Mouse (Mus musculus) embryonic facial prominence, embryonic 14.5 days (tissue): ENCODE measurements around the gene Mocs3. TPM values are rescaled to one million over a fixed set of nuclear protein-coding genes. Genes with fewer than 3 reads are reported as not detected.

ENCODE experiments used
- ATAC-seq: fragments of 200-750 bp; cut with Nextera tagmentation; 2 replicates; pipeline ENCODE4 v1.8.0; 2017; ENCODE audit warnings: low read depth, moderate number of reproducible peaks, moderate TSS enrichment
- DNase-seq: peaks from one replicate; pipeline ENCODE4 v3.0.0-alpha.2; 2015; ENCODE audit warnings: low spot score
- H3K27ac ChIP-seq: fragments of 300-500 bp; sonication (generic); replicated peaks from 2 replicates; pipeline ENCODE4 v1.5.1; 2014; ENCODE audit warnings: low read depth, mild to moderate bottlenecking, low read length, moderate library complexity
- H3K27me3 ChIP-seq: fragments of 300-500 bp; sonication (generic); replicated peaks from 2 replicates; pipeline ENCODE4 v1.6.1; 2014; ENCODE audit warnings: low read length; ENCODE audit not compliant: control insufficient read depth, insufficient read depth
- H3K36me3 ChIP-seq: fragments of 300-500 bp; sonication (generic); 2 replicates; pipeline ENCODE4 v1.6.1; 2014; ENCODE audit warnings: low read length, mixed read lengths; ENCODE audit not compliant: control insufficient read depth, insufficient read depth
- H3K4me1 ChIP-seq: fragments of 300-500 bp; sonication (generic); 2 replicates; pipeline ENCODE4 v1.6.1; 2014; ENCODE audit warnings: antibody characterized with exemption, low read length; ENCODE audit not compliant: control insufficient read depth, insufficient read depth
- H3K4me2 ChIP-seq: fragments of 300-500 bp; sonication (generic); 2 replicates; pipeline ENCODE4 v1.6.1; 2014; ENCODE audit warnings: low read depth, mild to moderate bottlenecking, low read length, moderate library complexity, mixed read lengths
- H3K4me3 ChIP-seq: fragments of 300-500 bp; sonication (generic); 2 replicates; pipeline ENCODE4 v1.5.1; 2014; ENCODE audit warnings: low read depth, mild to moderate bottlenecking, low read length
- H3K9ac ChIP-seq: fragments of 300-500 bp; sonication (generic); 2 replicates; pipeline ENCODE4 v1.6.1; 2014; ENCODE audit warnings: low read depth, mild to moderate bottlenecking, low read length, moderate library complexity, mixed read lengths
- H3K9me3 ChIP-seq: fragments of 300-500 bp; sonication (generic); 2 replicates; pipeline ENCODE4 v1.6.1; 2016; ENCODE audit warnings: low read length; ENCODE audit not compliant: control insufficient read depth
- WGBS: fragments of 180-500 bp; shearing (Covaris S2); extraction: QIAGEN DNeasy Blood & Tissue Kit; methylation state at CpG from one replicate; pipeline ENCODE4 v1.1.7; 2014; 5-methylcytosine and 5-hydroxymethylcytosine counted together
- polyA plus RNA-seq: library from polyadenylated mRNA; unstranded; fragments of >200 nt; fragmentation: Nextera tagmentation; extraction: Ambion mirVana; gene quantifications from 2 replicates; pipeline ENCODE4 v1.2.1, GENCODE M21; 2014

The Mocs3 gene
- polyA plus RNA-seq, 1 experiment from 2014 or later, result 8.8 TPM

DNA sequence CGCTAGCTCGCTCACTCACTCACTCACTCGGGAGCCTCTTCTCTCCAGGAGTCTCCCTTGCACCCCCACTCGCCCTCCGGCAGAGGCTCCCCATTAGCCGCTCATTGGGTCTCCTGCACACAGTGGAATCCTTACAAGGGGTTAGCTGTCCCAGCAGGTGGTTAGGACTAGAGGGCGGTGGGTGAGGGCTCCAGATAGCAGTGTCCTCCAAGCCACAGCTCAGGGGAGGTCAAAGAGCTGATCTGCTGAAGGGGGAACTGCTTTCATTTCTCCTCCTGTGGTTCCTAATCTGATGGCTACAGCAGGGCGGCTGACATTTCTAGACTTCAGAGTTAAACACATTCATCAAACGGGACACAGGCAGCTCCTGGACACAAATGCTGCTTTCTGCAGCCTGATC, 43.0 kb downstream of the Mocs3 start:
- no peak overlapping the region for H3K4me3 ChIP-seq
- no peak overlapping the region for H3K27ac ChIP-seq
- 35% methylated on average over 9 of the region's 9 CpGs for WGBS
- H3K36me3 ChIP-seq, result no peaks in the 10 kb centered on the region
- H3K4me2 ChIP-seq, result no peak overlapping the region
- H3K9ac ChIP-seq, result no peak overlapping the region
- H3K9me3 ChIP-seq, result no peaks in the 10 kb centered on the region
- H3K4me1 ChIP-seq, result no peaks in the 10 kb centered on the region
- peaks cover 27% of the 10 kb centered on the region for H3K27me3 ChIP-seq
- DNase-seq (no peak), ATAC-seq (no peak)

- Histone ChIP-seq H3K36me3 (no peaks in the 10 kb centered on the region), H3K4me3 (no peak overlapping the region), H3K9me3 (no peaks in the 10 kb centered on the region), H3K27me3 (peaks cover 36% of the 10 kb centered on the region), H3K4me2 (no peak overlapping the region), H3K4me1 (no peaks in the 10 kb centered on the region), H3K9ac (no peak overlapping the region), H3K27ac (no peak overlapping the region)
- DNase-seq (peak; percentile 36), ATAC-seq (no peak)
- WGBS, result 5% methylated on average over 11 of the region's 11 CpGs
Measured at GRCm38 (mm10) chr2:168274374-168274935, 44.0 kb downstream of the Mocs3 start.

DNA sequence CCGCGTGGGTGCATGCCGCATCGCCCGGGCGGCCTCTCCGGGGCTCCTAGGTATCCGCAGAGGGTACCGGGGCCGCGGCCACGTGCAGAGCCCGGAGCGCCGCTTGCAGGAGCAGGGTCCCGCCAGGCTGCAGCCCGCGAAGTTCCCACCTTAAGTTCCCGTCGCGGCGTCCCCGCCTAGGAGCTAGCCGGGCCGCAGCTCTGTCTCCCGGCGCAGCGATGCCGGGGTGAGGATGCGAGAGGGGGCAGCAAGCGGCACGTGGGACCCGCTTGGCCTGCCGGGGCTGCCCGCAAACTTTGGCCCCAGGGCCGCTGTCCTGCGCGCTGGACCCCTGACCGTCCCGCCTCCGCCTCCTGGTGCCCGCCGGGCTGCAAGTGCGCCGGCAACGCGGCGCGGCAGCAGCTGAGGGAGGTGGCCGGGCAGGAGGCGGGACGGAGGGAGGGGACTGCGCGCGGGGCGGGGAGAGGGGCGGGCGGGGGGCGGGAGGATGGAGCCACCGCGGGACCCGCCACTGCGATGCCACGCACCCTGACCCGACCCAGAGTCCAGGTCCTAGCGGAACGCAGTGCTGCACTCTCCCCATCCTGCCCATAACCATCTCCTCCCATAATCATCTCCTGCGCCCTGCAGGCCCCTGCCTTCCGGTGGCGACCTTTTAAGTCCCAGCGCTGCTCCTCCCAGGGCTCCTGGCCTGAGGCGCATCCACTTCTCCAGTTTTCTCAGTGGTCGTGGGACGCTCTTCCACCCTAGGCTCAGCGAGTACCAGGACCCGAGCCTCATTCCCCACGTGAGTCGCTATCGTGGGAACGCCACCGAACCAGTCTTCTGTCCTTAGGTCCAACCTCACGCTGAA, 50.5 kb downstream of the Mocs3 start:
- Histone ChIP-seq H3K9me3 (no peaks in the 10 kb centered on the region; the same call in 1 of the 2 replicates), H3K4me1 (no peaks in the 10 kb centered on the region), H3K27ac (no peak overlapping the region), H3K4me3 (peak overlapping the region; percentile 58), H3K9ac (peak overlapping the region; percentile 64), H3K27me3 (peaks cover 56% of the 10 kb centered on the region), H3K4me2 (peak overlapping the region; percentile 98), H3K36me3 (no peaks in the 10 kb centered on the region)
- WGBS, result 3% methylated on average over 31 of the region's 82 CpGs
- ATAC-seq (peak; percentile 79), DNase-seq (peak; percentile 55)

- Histone ChIP-seq H3K27ac (no peak within 1 kb of the TSS), H3K9me3 (no peaks in the 10 kb centered on the region; the same call in 1 of the 2 replicates), H3K4me2 (peak within 1 kb of the TSS; percentile 98), H3K27me3 (peaks cover 54% of the 10 kb centered on the region), H3K9ac (peak within 1 kb of the TSS; percentile 64), H3K4me1 (no peaks in the 10 kb centered on the region), H3K4me3 (peak within 1 kb of the TSS; percentile 58), H3K36me3 (no peaks in the 10 kb centered on the region)
- 18% methylated on average over 12 of the region's 12 CpGs for WGBS
- DNase-seq, result no peak
- no peak for ATAC-seq
Measured at GRCm38 (mm10) chr2:168281582-168281981, 51.2 kb downstream of the Mocs3 start, which contains the start of gene Kcng1. Gene Kcng1, minus strand, starts transcription at chr2:168281736.

Other genes starting within 250 kb of the Mocs3 start
- 4.1 and 5.9 TPM in 2 replicates for gene Ripor3, start 220.0 kb upstream of the Mocs3 start, polyA plus RNA-seq
- 2.9 and 3.0 TPM in 2 replicates for gene Pard6b, start 149.6 kb upstream of the Mocs3 start, polyA plus RNA-seq
- 2.5 and 3.3 TPM in 2 replicates for gene Adnp, start 23.5 kb upstream of the Mocs3 start, polyA plus RNA-seq
- gene Gm20716, start 258 bp upstream of the Mocs3 start, polyA plus RNA-seq, result 21.5 and 22.0 TPM in 2 replicates
- gene Dpm1, start within 50 bp of the Mocs3 start, polyA plus RNA-seq, result 84.6 and 86.6 TPM in 2 replicates
- 1.1 and 1.4 TPM in 2 replicates for gene Kcng1, start 51.1 kb downstream of the Mocs3 start, polyA plus RNA-seq